Mouse (Mus musculus) liver, adult 2 months (tissue): ENCODE data around the gene Sohlh1.

Experiments
- CTCF ChIP-seq: fragments of 200-500 bp; IDR thresholded peaks from 2 replicates; pipeline ENCODE4 v1.5.1; 2011; ENCODE audit warnings: low read depth, low read length, control low read depth
- POLR2A ChIP-seq: fragments of 200-500 bp; IDR thresholded peaks from 2 replicates; pipeline ENCODE4 v1.6.1; 2011; ENCODE audit warnings: low read length, control low read depth; ENCODE audit not compliant: insufficient read depth; ENCODE audit errors: extremely low read depth

DNA sequence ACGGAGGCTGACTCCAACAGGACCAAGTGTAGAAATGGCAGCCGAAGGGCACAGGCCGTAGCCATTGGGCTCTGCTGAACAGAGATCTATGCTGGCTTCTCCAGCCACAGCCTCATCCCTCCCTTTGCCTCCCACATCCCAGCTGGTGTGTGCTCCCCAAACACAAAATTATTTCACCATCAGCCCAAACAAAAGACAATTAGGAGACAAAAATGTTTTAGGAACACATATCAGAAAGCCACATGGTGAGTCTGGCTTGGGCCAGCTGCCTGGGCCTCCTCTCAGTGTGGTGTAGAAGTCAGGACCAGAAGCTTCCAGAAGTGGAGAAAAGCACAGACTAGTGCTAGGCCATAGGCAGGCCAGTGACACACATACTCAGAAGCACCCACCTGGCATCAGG lies 3.0 kb downstream of the Sohlh1 start:
- no peak for TF ChIP-seq CTCF
- TF ChIP-seq POLR2A, result no peak
